Mouse (Mus musculus) liver, embryonic 15.5 days (tissue): ENCODE measurements around the gene Krt39. TPM values are rescaled to one million over a fixed set of nuclear protein-coding genes. Genes with fewer than 3 reads are reported as not detected.

Source experiments
- ATAC-seq: fragments of 200-750 bp; cut with Nextera tagmentation; 2 replicates; pipeline ENCODE4 v1.8.0; 2017; ENCODE audit warnings: moderate number of reproducible peaks, mild to moderate bottlenecking, moderate library complexity; ENCODE audit not compliant: insufficient read depth
- H3K27ac ChIP-seq: fragments of 300-500 bp; sonication (generic); replicated peaks from 2 replicates; pipeline ENCODE4 v1.5.1; 2015; ENCODE audit warnings: mild to moderate bottlenecking, inconsistent platforms
- H3K27me3 ChIP-seq: fragments of 300-500 bp; sonication (generic); 2 replicates; pipeline ENCODE4 v1.6.1; 2015; ENCODE audit warnings: mild to moderate bottlenecking, inconsistent platforms
- H3K36me3 ChIP-seq: fragments of 300-500 bp; sonication (generic); replicated peaks from 2 replicates; pipeline ENCODE4 v1.6.1; 2015; ENCODE audit warnings: moderate library complexity, mild to moderate bottlenecking, inconsistent platforms
- H3K4me1 ChIP-seq: fragments of 300-500 bp; sonication (generic); replicated peaks from 2 replicates; pipeline ENCODE4 v1.6.1; 2015; ENCODE audit warnings: inconsistent platforms
- H3K4me2 ChIP-seq: fragments of 300-500 bp; sonication (generic); 2 replicates; pipeline ENCODE4 v1.6.1; 2015; ENCODE audit warnings: moderate library complexity, mild to moderate bottlenecking, inconsistent platforms
- H3K4me3 ChIP-seq: fragments of 300-500 bp; sonication (generic); replicated peaks from 2 replicates; pipeline ENCODE4 v1.5.1; 2015; ENCODE audit warnings: mild to moderate bottlenecking, inconsistent platforms
- H3K9ac ChIP-seq: fragments of 300-500 bp; sonication (generic); 2 replicates; pipeline ENCODE4 v1.6.1; 2015; ENCODE audit warnings: moderate library complexity, mild to moderate bottlenecking, inconsistent platforms
- H3K9me3 ChIP-seq: fragments of 300-500 bp; sonication (generic); replicated peaks from 2 replicates; pipeline ENCODE4 v1.6.1; 2016; ENCODE audit warnings: inconsistent platforms
- WGBS: fragments of 180-500 bp; shearing (Covaris S2); methylation state at CpG from one replicate; pipeline ENCODE4 v1.1.7; 2015; ENCODE audit warnings: mixed read lengths; ENCODE audit not compliant: insufficient replicate concordance; 5-methylcytosine and 5-hydroxymethylcytosine counted together
- polyA plus RNA-seq: library from polyadenylated mRNA; unstranded; fragments of >200 nt; fragmentation: Nextera tagmentation; extraction: Ambion mirVana; gene quantifications from 2 replicates; pipeline ENCODE4 v1.2.1, GENCODE M21; 2015

The Krt39 gene
- polyA plus RNA-seq, 1 experiment from 2014 or later: not detected

- no peak overlapping the region for H3K4me3 ChIP-seq
- no peak overlapping the region for H3K27ac ChIP-seq
- WGBS: 66% methylated on average over 9 of the region's 9 CpGs
- H3K9ac ChIP-seq: no peak overlapping the region
- H3K4me2 ChIP-seq: no peak overlapping the region
- no peaks in the 10 kb centered on the region for H3K9me3 ChIP-seq
- no peaks in the 10 kb centered on the region for H3K27me3 ChIP-seq
- H3K36me3 ChIP-seq: no peaks in the 10 kb centered on the region
- no peak for ATAC-seq
- H3K4me1 ChIP-seq: no peaks in the 10 kb centered on the region
These were observed 20.9 kb downstream of the Krt39 start for GRCm38 (mm10) chr11:99500095-99500805.

GRCm38 (mm10) chr11:99496460-99496859, 24.7 kb downstream of the Krt39 start:
- no peak overlapping the region for H3K27ac ChIP-seq
- no peak for ATAC-seq

GRCm38 (mm10) chr11:99494741-99495140, 26.4 kb downstream of the Krt39 start:
- Histone ChIP-seq H3K27me3 (no peaks in the 10 kb centered on the region), H3K36me3 (no peaks in the 10 kb centered on the region), H3K4me2 (no peak overlapping the region), H3K4me3 (no peak overlapping the region), H3K9me3 (no peaks in the 10 kb centered on the region), H3K27ac (no peak overlapping the region), H3K9ac (no peak overlapping the region), H3K4me1 (no peaks in the 10 kb centered on the region; the same call in 1 of the 2 replicates)
- 54% methylated on average over 4 of the region's 4 CpGs for WGBS
- ATAC-seq: no peak

More at GRCm38 (mm10) chr11:99496460-99496859, 24.7 kb downstream of the Krt39 start:
- no peaks in the 10 kb centered on the region; the same call in 1 of the 2 replicates for H3K4me1 ChIP-seq
- no peak overlapping the region for H3K4me2 ChIP-seq
- no peaks in the 10 kb centered on the region for H3K27me3 ChIP-seq
- no peak overlapping the region for H3K4me3 ChIP-seq
- H3K36me3 ChIP-seq: no peaks in the 10 kb centered on the region
- 57% methylated on average over 4 of the region's 4 CpGs for WGBS
- no peak overlapping the region for H3K9ac ChIP-seq
- H3K9me3 ChIP-seq: no peaks in the 10 kb centered on the region

- H3K27me3 ChIP-seq: no peaks in the 10 kb centered on the region
- no peaks in the 10 kb centered on the region for H3K9me3 ChIP-seq
- H3K36me3 ChIP-seq: no peaks in the 10 kb centered on the region
- no peak overlapping the region for H3K4me3 ChIP-seq
- H3K4me2 ChIP-seq: no peak overlapping the region
- peaks cover 7% of the 10 kb centered on the region; the same call in 1 of the 2 replicates for H3K4me1 ChIP-seq
- no peak overlapping the region for H3K9ac ChIP-seq
- 45% methylated on average over 5 of the region's 5 CpGs for WGBS
- H3K27ac ChIP-seq: no peak overlapping the region
- ATAC-seq: no peak
These were observed 27.6 kb downstream of the Krt39 start for GRCm38 (mm10) chr11:99493574-99493850.

- Histone ChIP-seq H3K4me2 (no peak within 1 kb of the TSS; the same call in 1 of the 2 replicates), H3K9ac (no peak within 1 kb of the TSS)
These were observed 28.2 kb downstream of the Krt39 start, which contains the start of gene Krt23 for GRCm38 (mm10) chr11:99492733-99493573. Gene Krt23, minus strand, starts transcription at chr11:99493137.

GRCm38 (mm10) chr11:99491040-99491439, 30.1 kb downstream of the Krt39 start:
- Histone ChIP-seq H3K4me2 (no peak overlapping the region), H3K4me1 (peaks cover 7% of the 10 kb centered on the region; the same call in 1 of the 2 replicates), H3K9me3 (no peaks in the 10 kb centered on the region), H3K27ac (no peak overlapping the region), H3K4me3 (no peak overlapping the region), H3K36me3 (no peaks in the 10 kb centered on the region), H3K27me3 (no peaks in the 10 kb centered on the region), H3K9ac (no peak overlapping the region)
- WGBS: 63% methylated on average over 8 of the region's 8 CpGs
- no peak for ATAC-seq

More at GRCm38 (mm10) chr11:99492733-99493573, 28.2 kb downstream of the Krt39 start, which contains the start of gene Krt23:
- H3K36me3 ChIP-seq: no peaks in the 10 kb centered on the region
- H3K27me3 ChIP-seq: no peaks in the 10 kb centered on the region
- H3K4me1 ChIP-seq: peaks cover 7% of the 10 kb centered on the region; the same call in 1 of the 2 replicates
- no peak within 1 kb of the TSS for H3K4me3 ChIP-seq
- 58% methylated on average over 22 of the region's 22 CpGs for WGBS
- no peak for ATAC-seq
- no peaks in the 10 kb centered on the region for H3K9me3 ChIP-seq
- H3K27ac ChIP-seq: no peak within 1 kb of the TSS

- no peak for ATAC-seq
- Histone ChIP-seq H3K27ac (no peak overlapping the region), H3K4me1 (peaks cover 7% of the 10 kb centered on the region; the same call in 1 of the 2 replicates), H3K4me3 (no peak overlapping the region), H3K4me2 (no peak overlapping the region), H3K36me3 (no peaks in the 10 kb centered on the region), H3K9ac (no peak overlapping the region), H3K27me3 (no peaks in the 10 kb centered on the region), H3K9me3 (no peaks in the 10 kb centered on the region)
- 48% methylated on average over 4 of the region's 4 CpGs for WGBS
These were observed 30.5 kb downstream of the Krt39 start for GRCm38 (mm10) chr11:99490624-99491023.

- ATAC-seq: no peak
- H3K4me2 ChIP-seq: no peak overlapping the region
- 43% methylated on average over 3 of the region's 3 CpGs for WGBS
These were observed 31.9 kb downstream of the Krt39 start for GRCm38 (mm10) chr11:99489233-99489632.

GRCm38 (mm10) chr11:99474981-99475380, 46.2 kb downstream of the Krt39 start:
- no peak for ATAC-seq
- Histone ChIP-seq H3K27me3 (no peaks in the 10 kb centered on the region), H3K4me2 (no peak overlapping the region), H3K9me3 (no peaks in the 10 kb centered on the region), H3K36me3 (no peaks in the 10 kb centered on the region), H3K27ac (no peak overlapping the region), H3K4me3 (no peak overlapping the region), H3K9ac (no peak overlapping the region), H3K4me1 (no peaks in the 10 kb centered on the region)
- WGBS: 62% methylated on average over 3 of the region's 3 CpGs

More at GRCm38 (mm10) chr11:99489233-99489632, 31.9 kb downstream of the Krt39 start:
- Histone ChIP-seq H3K4me3 (no peak overlapping the region), H3K9ac (no peak overlapping the region), H3K9me3 (no peaks in the 10 kb centered on the region), H3K27ac (no peak overlapping the region), H3K36me3 (no peaks in the 10 kb centered on the region), H3K4me1 (peaks cover 7% of the 10 kb centered on the region; the same call in 1 of the 2 replicates), H3K27me3 (no peaks in the 10 kb centered on the region)

GRCm38 (mm10) chr11:99473433-99473832, 47.7 kb downstream of the Krt39 start:
- WGBS: 66% methylated on average over 6 of the region's 6 CpGs
- no peak for ATAC-seq
- H3K4me2 ChIP-seq: no peak overlapping the region

GRCm38 (mm10) chr11:99472405-99472804, 48.7 kb downstream of the Krt39 start:
- Histone ChIP-seq H3K4me2 (no peak overlapping the region), H3K4me3 (no peak overlapping the region), H3K4me1 (no peaks in the 10 kb centered on the region), H3K9ac (no peak overlapping the region), H3K9me3 (no peaks in the 10 kb centered on the region), H3K27ac (no peak overlapping the region), H3K27me3 (no peaks in the 10 kb centered on the region), H3K36me3 (no peaks in the 10 kb centered on the region)
- no peak for ATAC-seq
- WGBS: 56% methylated on average over 4 of the region's 4 CpGs

More at GRCm38 (mm10) chr11:99473433-99473832, 47.7 kb downstream of the Krt39 start:
- Histone ChIP-seq H3K36me3 (no peaks in the 10 kb centered on the region), H3K27me3 (no peaks in the 10 kb centered on the region), H3K27ac (no peak overlapping the region), H3K9me3 (no peaks in the 10 kb centered on the region), H3K9ac (no peak overlapping the region), H3K4me1 (no peaks in the 10 kb centered on the region), H3K4me3 (no peak overlapping the region)
